Mouse (Mus musculus): Measurements from ENCODE around the gene Ttc30a2. TPM values are rescaled to one million over a fixed set of nuclear protein-coding genes. Genes with fewer than 3 reads are reported as not detected.

Ttc30a2 gene
- total RNA-seq, 2 experiments from 2014 or later = not detected

DNA sequence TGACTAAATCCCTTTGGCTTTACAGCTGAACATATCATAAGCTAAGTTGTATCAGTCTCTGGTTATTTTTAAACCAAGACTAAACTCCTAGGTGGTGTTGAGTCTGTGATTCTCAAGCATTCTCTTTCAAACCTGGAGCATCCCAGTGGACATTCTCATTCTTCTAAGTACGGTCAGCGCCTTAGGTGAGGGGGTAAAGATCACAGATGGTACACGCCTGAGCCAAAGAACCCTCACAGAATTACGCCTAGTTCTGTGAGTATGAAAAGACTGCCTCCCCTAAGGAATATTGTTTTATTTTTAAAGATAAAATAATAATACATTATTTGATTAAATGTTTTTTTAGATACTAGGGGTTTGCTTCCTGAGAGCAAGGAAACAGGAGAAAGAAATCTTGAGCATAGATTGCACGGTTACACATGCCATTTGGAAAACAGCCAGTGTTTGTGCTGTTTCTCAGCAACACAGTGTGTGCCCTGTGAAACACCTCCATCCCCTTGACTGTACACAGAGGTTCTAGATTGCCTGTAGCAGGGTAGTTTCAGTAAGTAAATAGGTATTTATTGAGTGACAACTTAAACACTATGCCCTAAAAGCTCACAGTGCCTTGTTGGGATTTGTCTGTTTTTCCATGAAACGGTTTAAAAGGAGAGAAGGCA is 48.1 kb downstream of the Ttc30a2 start:
- no peak for ATAC-seq (replicated peaks; ENCODE audit: poor library complexity, severe bottlenecking)

DNA sequence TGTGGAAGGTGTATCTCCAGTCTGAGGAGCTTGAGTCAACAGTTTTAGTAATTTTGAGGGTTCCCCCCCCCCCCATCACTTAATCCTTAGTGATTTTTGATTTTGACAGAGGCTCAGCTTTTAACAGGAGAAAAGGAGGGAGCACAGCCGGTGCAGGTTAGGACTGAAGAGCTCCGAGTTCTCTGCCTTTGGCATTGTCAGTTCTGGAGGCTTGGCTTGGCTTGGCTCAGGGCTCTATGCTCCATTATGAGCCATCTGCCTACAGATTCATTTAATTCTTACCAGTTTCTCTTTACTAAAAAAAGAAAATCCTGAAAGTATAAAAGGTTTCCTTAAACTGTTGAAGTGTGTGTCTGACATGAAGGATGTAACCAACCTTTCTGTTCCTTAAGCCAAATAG is 48.8 kb downstream of the Ttc30a2 start:
- no peak for ATAC-seq (replicated peaks; ENCODE audit: poor library complexity, severe bottlenecking)

DNA sequence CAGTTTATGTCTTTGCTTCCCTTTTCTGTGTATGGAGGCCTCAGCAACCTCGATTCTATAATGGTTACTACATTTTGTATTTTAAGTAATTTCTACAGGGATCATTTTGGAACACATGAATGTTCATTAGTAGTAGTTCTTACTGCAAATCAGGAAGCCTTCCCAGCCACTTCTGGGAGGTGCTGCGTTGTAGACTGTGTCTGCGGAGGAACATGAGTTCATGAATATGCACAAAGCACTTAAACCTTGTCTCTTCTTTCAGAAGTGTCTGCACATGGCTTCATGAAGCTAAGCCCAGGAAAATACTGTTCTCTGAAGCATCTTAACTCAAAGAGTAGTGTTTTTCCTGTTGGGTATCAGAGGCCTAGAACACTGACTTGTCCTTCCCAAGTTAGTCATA is 50.0 kb downstream of the Ttc30a2 start:
- ATAC-seq (replicated peaks; ENCODE audit: poor library complexity, severe bottlenecking) = no peak

DNA sequence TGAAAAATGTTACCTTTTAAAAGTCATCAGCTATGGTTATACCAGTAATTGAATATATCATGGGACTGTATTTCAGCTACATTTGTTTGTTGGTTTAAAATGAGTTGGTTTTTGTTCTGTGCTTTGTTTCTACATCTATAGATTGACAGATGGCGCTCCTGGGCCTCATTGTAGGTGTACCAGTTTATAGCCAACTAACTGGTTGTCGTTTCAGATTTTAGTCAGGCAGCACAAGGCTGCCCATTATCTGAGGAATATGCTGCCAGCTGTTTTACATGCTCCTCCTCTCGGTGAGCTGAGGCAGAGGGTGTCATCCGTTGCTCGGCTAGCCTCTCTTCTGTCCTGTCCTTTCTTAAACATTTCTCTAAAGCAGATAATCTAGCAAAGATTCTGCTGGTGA is 51.9 kb downstream of the Ttc30a2 start:
- ATAC-seq (replicated peaks; ENCODE audit: poor library complexity, severe bottlenecking) = no peak

Other genes starting within 250 kb of the Ttc30a2 start
- gene Agps, start 146.0 kb downstream of the Ttc30a2 start, total RNA-seq (2014; fragmentation: Nextera tagmentation) = 164 and 183 TPM in 2 replicates
- gene Agps, start 146.0 kb downstream of the Ttc30a2 start, total RNA-seq (2017) = 224 and 232 TPM in 2 replicates
- gene Ttc30b, start 39.6 kb downstream of the Ttc30a2 start, total RNA-seq (2014; fragmentation: Nextera tagmentation) = 1.1 and 1.4 TPM in 2 replicates
- gene Ttc30b, start 39.6 kb downstream of the Ttc30a2 start, total RNA-seq (2017) = 1.8 and 3.1 TPM in 2 replicates
- gene Ttc30a1, start 3.8 kb upstream of the Ttc30a2 start, total RNA-seq (2014; fragmentation: Nextera tagmentation) = 0.73 and 0.98 TPM in 2 replicates
- gene Ttc30a1, start 3.8 kb upstream of the Ttc30a2 start, total RNA-seq (2017) = 4.1 and 4.5 TPM in 2 replicates